Mouse (Mus musculus): ENCODE results near the gene Sdc1. TPM values are rescaled to one million over a fixed set of nuclear protein-coding genes. Genes with fewer than 3 reads are reported as not detected.

Gene Sdc1
- polyA plus RNA-seq (2016; fragmentation: Nextera tagmentation; extraction: Ambion mirVana) = 173 and 184 TPM in 2 replicates

DNA sequence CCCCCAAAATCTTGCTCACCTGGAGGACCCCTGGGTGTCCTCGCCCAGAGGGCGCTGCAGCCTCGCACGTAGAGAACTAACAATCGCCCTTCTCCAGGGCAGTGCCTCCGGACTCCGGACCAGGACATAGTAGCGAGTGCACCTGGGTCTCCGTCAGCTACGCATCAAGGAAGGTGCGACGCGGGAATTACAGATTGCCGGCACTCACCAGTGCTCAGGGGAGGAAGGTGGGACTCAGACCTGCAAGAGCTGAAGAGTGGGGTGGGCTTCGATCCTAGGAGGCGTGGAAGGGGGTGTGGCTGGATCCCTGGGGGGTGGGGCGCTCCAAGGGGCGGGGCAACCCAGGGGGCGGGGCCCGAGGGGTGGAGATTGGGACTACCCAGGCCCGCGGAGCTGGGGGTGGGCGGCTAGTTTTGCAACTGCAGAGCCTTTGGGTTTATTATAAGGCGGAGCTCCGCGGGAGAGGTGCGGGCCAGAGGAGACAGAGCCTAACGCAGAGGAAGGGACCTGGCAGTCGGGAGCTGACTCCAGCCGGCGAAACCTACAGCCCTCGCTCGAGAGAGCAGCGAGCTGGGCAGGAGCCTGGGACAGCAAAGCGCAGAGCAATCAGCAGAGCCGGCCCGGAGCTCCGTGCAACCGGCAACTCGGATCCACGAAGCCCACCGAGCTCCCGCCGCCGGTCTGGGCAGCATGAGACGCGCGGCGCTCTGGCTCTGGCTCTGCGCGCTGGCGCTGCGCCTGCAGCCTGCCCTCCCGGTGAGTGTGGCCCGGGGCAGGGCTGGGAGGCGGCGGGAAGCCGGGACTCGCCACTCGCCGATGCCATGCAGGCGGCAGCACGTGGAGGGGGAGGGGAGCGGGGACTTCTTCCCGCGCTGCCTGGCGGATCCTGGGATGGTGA is at the start of gene Sdc1:
Sdc1 (plus strand) TSS at position 378 of the 898 bp plus-strand sequence.
- H3K4me3 ChIP-seq = peak within 1 kb of the TSS; percentile 89
- no peaks in the 10 kb centered on the region for H3K9me3 ChIP-seq
- peak within 1 kb of the TSS; percentile 86 for H3K9ac ChIP-seq
- under 1% methylated on average over 66 of the region's 67 CpGs for WGBS
- ATAC-seq (ENCODE audit: insufficient number of reproducible peaks, insufficient read depth, low FRiP score, low TSS enrichment) = peak; percentile 91
- H3K27ac ChIP-seq = peak within 1 kb of the TSS; percentile 93
- H3K4me2 ChIP-seq (replicated peaks) = peak within 1 kb of the TSS; percentile 73
- peaks cover 25% of the 10 kb centered on the region for H3K4me1 ChIP-seq
- no peaks in the 10 kb centered on the region for H3K27me3 ChIP-seq
- no peaks in the 10 kb centered on the region for H3K36me3 ChIP-seq

DNA sequence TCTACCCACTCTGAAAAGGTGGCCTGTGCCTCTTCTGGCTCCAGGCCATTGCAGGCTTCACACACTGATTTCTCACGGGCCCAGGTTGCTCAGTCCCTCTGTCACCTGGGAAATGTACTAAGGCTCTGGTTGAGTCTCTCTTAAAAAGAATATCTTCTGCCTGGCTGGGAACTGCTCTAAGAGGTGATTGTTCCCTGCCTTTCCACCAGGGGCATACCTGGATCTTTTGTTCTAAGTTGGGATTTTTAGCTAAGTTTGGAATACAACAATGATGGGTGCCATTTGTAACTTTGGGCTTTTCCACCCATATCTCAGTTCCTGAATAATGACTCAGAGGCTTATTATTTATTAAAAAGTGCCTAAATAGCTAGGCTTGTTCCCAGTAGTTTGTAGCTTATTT is 44.2 kb upstream of the Sdc1 start:
- no peak for ATAC-seq (ENCODE audit: insufficient number of reproducible peaks, insufficient read depth, low FRiP score, low TSS enrichment)
- Histone ChIP-seq H3K4me2 (replicated peaks) (no peak overlapping the region), H3K27ac (no peak overlapping the region), H3K27me3 (no peaks in the 10 kb centered on the region), H3K9ac (no peak overlapping the region), H3K4me1 (no peaks in the 10 kb centered on the region), H3K4me3 (no peak overlapping the region), H3K36me3 (peaks cover 38% of the 10 kb centered on the region), H3K9me3 (no peaks in the 10 kb centered on the region)
- WGBS = 74% methylated on average over 1 of the region's 1 CpGs

DNA sequence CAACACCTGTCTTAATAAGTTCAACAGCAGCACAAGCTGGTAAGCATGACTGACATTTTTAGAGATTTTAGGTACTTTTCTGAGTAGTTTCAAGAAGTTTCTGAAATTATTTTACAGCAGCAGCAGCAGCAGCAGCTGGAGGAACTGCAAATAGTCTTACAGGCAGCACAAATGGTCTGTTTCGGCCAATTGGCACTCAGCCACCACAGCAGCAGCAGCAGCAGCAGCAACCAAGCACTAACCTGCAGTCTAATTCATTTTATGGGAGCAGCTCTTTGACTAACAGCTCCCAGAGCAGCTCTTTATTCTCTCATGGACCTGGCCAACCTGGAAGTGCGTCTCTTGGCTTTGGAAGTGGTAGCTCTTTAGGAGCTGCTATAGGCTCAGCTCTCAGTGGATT is 42.4 kb upstream of the Sdc1 start:
- no peak for ATAC-seq (ENCODE audit: insufficient number of reproducible peaks, insufficient read depth, low FRiP score, low TSS enrichment)

DNA sequence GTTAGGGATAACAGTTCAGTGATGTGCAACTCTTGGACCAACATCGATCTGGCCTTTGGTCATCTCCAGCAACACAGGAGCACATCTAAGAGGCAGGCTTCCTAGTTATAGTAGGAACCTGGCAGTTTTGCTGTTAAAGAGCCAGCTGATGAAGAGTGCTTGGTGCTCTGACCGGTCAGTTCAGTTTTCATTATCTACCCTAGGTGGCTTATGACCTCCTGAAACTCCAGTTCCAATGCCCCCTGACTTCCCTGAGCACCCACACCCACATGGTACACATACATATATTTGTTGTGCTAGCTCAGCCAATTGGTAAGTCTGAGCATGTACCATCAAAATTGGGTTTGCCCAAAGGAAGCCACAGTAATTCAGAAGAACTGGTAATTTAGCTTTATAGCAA is 17.5 kb upstream of the Sdc1 start:
- H3K27me3 ChIP-seq = no peaks in the 10 kb centered on the region
- 97% methylated on average over 2 of the region's 2 CpGs for whole genome bisulfite sequencing
- no peak for ATAC-seq (ENCODE audit: insufficient number of reproducible peaks, insufficient read depth, low FRiP score, low TSS enrichment)
- no peak overlapping the region for H3K27ac ChIP-seq
- peaks cover 57% of the 10 kb centered on the region for H3K36me3 ChIP-seq
- H3K4me1 ChIP-seq = no peaks in the 10 kb centered on the region
- no peak overlapping the region for H3K4me3 ChIP-seq
- H3K9me3 ChIP-seq = 0 out of 2 replicates have a peak, but pooled peaks cover 6% of the 10 kb centered on the region
- no peak overlapping the region for H3K9ac ChIP-seq
- no peak overlapping the region for H3K4me2 ChIP-seq (replicated peaks)

More for the DNA sequence above, 42.4 kb upstream of the Sdc1 start:
- Histone ChIP-seq H3K4me1 (no peaks in the 10 kb centered on the region), H3K4me3 (no peak overlapping the region), H3K27me3 (no peaks in the 10 kb centered on the region), H3K9me3 (no peaks in the 10 kb centered on the region), H3K9ac (no peak overlapping the region), H3K27ac (no peak overlapping the region), H3K4me2 (replicated peaks) (no peak overlapping the region), H3K36me3 (peaks cover 35% of the 10 kb centered on the region)
- WGBS = 94% methylated on average over 2 of the region's 2 CpGs

DNA sequence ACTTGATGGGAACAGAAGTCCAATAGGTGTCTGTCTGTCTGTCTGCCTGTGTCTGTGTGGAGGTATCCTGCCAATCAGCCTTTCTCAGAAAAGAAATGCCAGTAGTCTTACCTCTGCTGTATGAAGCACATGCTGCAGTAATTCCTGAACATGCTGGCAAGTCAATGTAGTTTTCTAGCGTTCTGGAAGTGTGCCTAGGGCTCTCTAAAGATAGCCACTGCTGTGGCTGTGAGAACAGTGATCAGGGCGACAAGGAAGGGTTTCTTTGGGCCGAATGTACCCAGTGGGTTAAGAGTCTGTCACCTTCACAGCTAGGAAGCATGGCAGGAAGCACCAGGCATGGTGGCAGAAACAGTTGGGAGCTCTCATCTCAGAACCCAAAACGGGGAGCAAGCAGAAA is 17.0 kb upstream of the Sdc1 start:
- Histone ChIP-seq H3K27ac (no peak overlapping the region), H3K36me3 (peaks cover 53% of the 10 kb centered on the region), H3K9ac (no peak overlapping the region), H3K4me3 (no peak overlapping the region), H3K4me1 (no peaks in the 10 kb centered on the region), H3K4me2 (replicated peaks) (no peak overlapping the region), H3K27me3 (no peaks in the 10 kb centered on the region), H3K9me3 (0 out of 2 replicates have a peak, but pooled peaks cover 6% of the 10 kb centered on the region)
- 88% methylated on average over 4 of the region's 4 CpGs for WGBS
- ATAC-seq (ENCODE audit: insufficient number of reproducible peaks, insufficient read depth, low FRiP score, low TSS enrichment) = no peak

DNA sequence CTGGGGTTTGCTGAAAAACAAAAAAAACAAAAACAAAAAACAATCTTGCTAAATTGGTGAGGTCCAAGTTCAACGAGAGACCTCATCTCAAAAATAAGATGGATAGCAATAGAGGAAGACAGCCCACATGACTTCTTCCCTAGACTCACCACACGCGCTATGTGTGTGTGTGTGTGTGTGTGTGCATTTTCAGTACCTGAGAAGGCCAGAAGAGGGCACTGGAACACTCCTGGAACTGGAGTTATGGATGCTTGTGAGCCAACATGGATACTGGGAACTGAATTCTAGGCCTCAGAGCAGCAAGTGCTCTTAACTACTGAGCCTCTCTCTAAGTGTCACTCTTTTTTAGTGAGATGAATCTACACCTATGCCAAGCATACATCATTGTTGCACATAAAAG is 13.1 kb upstream of the Sdc1 start:
- Histone ChIP-seq H3K27me3 (no peaks in the 10 kb centered on the region), H3K27ac (no peak overlapping the region), H3K9ac (no peak overlapping the region), H3K36me3 (peaks cover 35% of the 10 kb centered on the region), H3K4me1 (peaks cover 4% of the 10 kb centered on the region; the same call in 1 of the 2 replicates), H3K4me3 (no peak overlapping the region), H3K9me3 (0 out of 2 replicates have a peak, but pooled peaks cover 6% of the 10 kb centered on the region), H3K4me2 (replicated peaks) (no peak overlapping the region)
- no peak for ATAC-seq (ENCODE audit: insufficient number of reproducible peaks, insufficient read depth, low FRiP score, low TSS enrichment)
- WGBS = 93% methylated on average over 3 of the region's 3 CpGs

DNA sequence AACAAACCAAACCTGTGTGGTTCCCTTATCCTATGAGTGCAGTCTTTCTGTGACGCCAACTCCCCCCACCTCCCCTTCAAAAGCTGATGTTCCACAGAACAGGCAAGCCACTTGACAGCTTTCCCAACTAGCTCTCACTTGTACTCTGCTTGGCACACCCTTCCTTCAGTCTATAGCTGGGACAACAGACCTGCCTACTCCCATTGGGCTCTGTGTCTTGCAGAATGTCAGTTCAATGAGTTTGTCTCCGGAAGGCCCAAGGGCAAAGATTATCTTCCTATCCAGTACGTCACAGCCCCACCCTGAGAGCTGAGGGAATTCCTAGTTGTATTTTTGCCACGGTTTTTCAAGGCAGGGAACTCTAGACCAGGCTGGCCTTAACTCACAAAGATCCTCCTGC is 12.0 kb upstream of the Sdc1 start:
- Histone ChIP-seq H3K27ac (no peak overlapping the region), H3K9ac (no peak overlapping the region), H3K36me3 (peaks cover 27% of the 10 kb centered on the region), H3K9me3 (0 out of 2 replicates have a peak, but pooled peaks cover 6% of the 10 kb centered on the region), H3K27me3 (no peaks in the 10 kb centered on the region), H3K4me3 (no peak overlapping the region), H3K4me1 (peaks cover 4% of the 10 kb centered on the region; the same call in 1 of the 2 replicates), H3K4me2 (replicated peaks) (no peak overlapping the region)
- 76% methylated on average over 4 of the region's 4 CpGs for WGBS
- ATAC-seq (ENCODE audit: insufficient number of reproducible peaks, insufficient read depth, low FRiP score, low TSS enrichment) = no peak

DNA sequence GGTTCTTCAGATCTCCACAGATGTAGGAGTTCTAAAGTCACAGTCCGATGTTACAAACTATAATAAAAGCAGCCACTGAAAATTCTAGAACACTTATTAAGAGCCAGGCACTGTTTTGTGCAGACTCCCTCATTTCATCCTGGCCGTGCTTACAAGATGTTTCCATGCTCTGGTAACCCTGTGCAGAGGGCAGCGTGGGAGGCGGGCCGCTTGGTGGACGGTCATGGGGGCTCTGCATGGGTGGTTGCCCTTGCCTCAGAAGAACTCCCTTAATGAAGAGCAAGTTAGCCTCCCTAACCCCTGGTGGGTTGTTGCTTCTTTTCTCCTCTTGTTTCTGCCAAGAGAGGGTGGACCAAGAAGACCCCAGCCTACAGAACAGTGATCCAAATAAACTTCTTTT is 11.3 kb upstream of the Sdc1 start:
- Histone ChIP-seq H3K36me3 (peaks cover 21% of the 10 kb centered on the region), H3K4me1 (peaks cover 4% of the 10 kb centered on the region; the same call in 1 of the 2 replicates)
- 84% methylated on average over 6 of the region's 6 CpGs for WGBS

DNA sequence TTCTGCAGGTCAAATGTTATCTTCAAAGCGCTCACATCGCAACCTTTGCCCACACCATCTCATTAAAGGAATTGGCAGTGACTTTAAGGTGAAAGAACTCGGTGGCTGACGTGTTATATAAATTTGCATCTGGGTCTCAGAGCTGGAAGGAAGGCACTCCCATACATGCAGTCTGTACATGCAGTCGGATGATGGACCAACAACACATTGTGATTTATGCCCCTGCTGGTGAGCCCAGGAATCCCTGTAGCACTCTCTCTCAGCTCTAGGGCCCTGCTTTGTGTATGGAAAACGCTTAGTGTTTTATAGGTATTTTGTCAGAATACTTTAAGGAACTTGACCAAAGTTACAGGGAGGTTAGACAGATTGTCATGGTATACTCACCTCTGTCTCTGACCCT is 10.6 kb upstream of the Sdc1 start:
- no peak overlapping the region for H3K4me3 ChIP-seq
- H3K9me3 ChIP-seq = 0 out of 2 replicates have a peak, but pooled peaks cover 6% of the 10 kb centered on the region
- peaks cover 4% of the 10 kb centered on the region; the same call in 1 of the 2 replicates for H3K4me1 ChIP-seq
- H3K9ac ChIP-seq = no peak overlapping the region
- no peaks in the 10 kb centered on the region for H3K27me3 ChIP-seq
- H3K4me2 ChIP-seq (replicated peaks) = no peak overlapping the region
- no peak for ATAC-seq (ENCODE audit: insufficient number of reproducible peaks, insufficient read depth, low FRiP score, low TSS enrichment)
- 86% methylated on average over 6 of the region's 6 CpGs for WGBS
- no peak overlapping the region for H3K27ac ChIP-seq
- peaks cover 13% of the 10 kb centered on the region; the same call in 1 of the 2 replicates for H3K36me3 ChIP-seq

More for the DNA sequence above, 11.3 kb upstream of the Sdc1 start:
- Histone ChIP-seq H3K9me3 (0 out of 2 replicates have a peak, but pooled peaks cover 6% of the 10 kb centered on the region), H3K4me3 (no peak overlapping the region), H3K9ac (no peak overlapping the region), H3K27me3 (no peaks in the 10 kb centered on the region), H3K4me2 (replicated peaks) (no peak overlapping the region), H3K27ac (no peak overlapping the region)
- ATAC-seq (ENCODE audit: insufficient number of reproducible peaks, insufficient read depth, low FRiP score, low TSS enrichment) = no peak

DNA sequence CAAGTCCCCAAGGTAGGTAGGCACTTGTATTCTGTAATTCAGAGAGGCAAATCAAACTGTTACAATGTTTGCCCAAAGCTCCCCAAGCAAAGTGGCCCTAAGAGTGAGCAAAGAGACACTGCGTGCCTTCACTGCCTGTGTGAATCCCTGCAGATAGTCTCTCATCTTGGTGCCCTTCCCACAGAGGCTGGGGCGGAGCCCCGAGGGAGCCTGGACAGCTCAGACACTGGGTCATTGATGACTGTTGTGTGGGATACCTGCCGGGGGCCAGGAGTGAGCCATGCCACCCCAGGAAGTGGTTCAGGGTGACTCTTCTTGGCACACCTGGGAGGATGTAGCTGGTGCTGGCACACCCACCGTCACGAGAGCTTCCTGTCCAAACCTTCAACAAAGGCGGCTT is 10.1 kb upstream of the Sdc1 start:
- Histone ChIP-seq H3K9ac (no peak overlapping the region), H3K4me2 (replicated peaks) (no peak overlapping the region), H3K36me3 (peaks cover 12% of the 10 kb centered on the region; the same call in 1 of the 2 replicates), H3K4me3 (no peak overlapping the region), H3K4me1 (peaks cover 4% of the 10 kb centered on the region; the same call in 1 of the 2 replicates), H3K27me3 (no peaks in the 10 kb centered on the region), H3K27ac (no peak overlapping the region), H3K9me3 (0 out of 2 replicates have a peak, but pooled peaks cover 6% of the 10 kb centered on the region)
- 81% methylated on average over 7 of the region's 7 CpGs for WGBS
- peak; percentile 61; the same call in 1 of the 2 replicates for ATAC-seq (ENCODE audit: insufficient number of reproducible peaks, insufficient read depth, low FRiP score, low TSS enrichment)

DNA sequence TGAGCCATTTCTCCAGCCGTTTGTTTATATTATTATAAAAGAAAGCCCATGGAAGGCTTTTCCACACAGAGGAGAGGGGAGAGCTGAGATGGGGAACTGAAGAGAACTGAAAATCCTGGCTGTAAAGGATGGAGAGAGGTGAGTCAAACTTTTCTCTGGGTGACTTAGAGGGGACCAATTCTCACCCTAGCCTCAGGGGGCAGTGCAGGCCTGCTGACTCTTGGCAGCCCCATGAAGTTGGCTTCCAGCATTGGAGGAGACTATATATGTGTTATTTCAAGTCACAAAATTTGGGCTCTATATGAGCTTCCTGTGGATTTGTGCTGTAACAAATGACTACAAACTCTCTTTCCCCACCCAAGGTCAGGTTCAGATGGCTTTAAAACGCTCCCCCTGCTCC is 8.5 kb upstream of the Sdc1 start:
- H3K4me1 ChIP-seq = peaks cover 4% of the 10 kb centered on the region; the same call in 1 of the 2 replicates
- H3K9ac ChIP-seq = no peak overlapping the region
- no peaks in the 10 kb centered on the region for H3K27me3 ChIP-seq
- H3K36me3 ChIP-seq = 0 out of 2 replicates have a peak, but pooled peaks cover 6% of the 10 kb centered on the region
- H3K9me3 ChIP-seq = 0 out of 2 replicates have a peak, but pooled peaks cover 5% of the 10 kb centered on the region
- WGBS = 78% methylated on average over 2 of the region's 2 CpGs
- H3K4me3 ChIP-seq = no peak overlapping the region
- no peak for ATAC-seq (ENCODE audit: insufficient number of reproducible peaks, insufficient read depth, low FRiP score, low TSS enrichment)
- no peak overlapping the region for H3K4me2 ChIP-seq (replicated peaks)
- no peak overlapping the region for H3K27ac ChIP-seq
